Mouse (Mus musculus) E14TG2a.4 (cell line): ENCODE results near the gene Irf2.
A peak's percentile ranks its signal among the peaks of the same experiment; 100 is the strongest.

Experiments used
- H3K27me3 ChIP-seq: 2 replicates; pipeline ENCODE4 v1.6.1; 2014; ENCODE audit warnings: low read length, control low read depth; ENCODE audit not compliant: insufficient read depth
- H3K36me3 ChIP-seq: 2 replicates; pipeline ENCODE4 v1.6.1; 2014; ENCODE audit warnings: low read length, control low read depth; ENCODE audit not compliant: insufficient read depth
- H3K4me1 ChIP-seq: replicated peaks from 2 replicates; pipeline ENCODE4 v1.6.1; 2014; ENCODE audit warnings: low read depth, low read length, control low read depth
- H3K4me3 ChIP-seq: replicated peaks from 2 replicates; pipeline ENCODE4 v1.5.1; 2014; ENCODE audit warnings: mild to moderate bottlenecking, low read length
- H3K9me3 ChIP-seq: 2 replicates; pipeline ENCODE4 v1.6.1; 2014; ENCODE audit warnings: low read length, control low read depth
- CTCF ChIP-seq: conservative IDR thresholded peaks from 2 replicates; pipeline ENCODE4 v1.5.1; 2014; ENCODE audit warnings: low read length
- NANOG ChIP-seq: IDR thresholded peaks from 2 replicates; pipeline ENCODE4 v1.6.1; 2014; ENCODE audit warnings: borderline replicate concordance, low read length, mixed read lengths
- POU5F1 ChIP-seq: IDR thresholded peaks from 2 replicates; pipeline ENCODE4 v1.6.1; 2014; ENCODE audit warnings: low read length, borderline replicate concordance

Irf2 gene

DNA sequence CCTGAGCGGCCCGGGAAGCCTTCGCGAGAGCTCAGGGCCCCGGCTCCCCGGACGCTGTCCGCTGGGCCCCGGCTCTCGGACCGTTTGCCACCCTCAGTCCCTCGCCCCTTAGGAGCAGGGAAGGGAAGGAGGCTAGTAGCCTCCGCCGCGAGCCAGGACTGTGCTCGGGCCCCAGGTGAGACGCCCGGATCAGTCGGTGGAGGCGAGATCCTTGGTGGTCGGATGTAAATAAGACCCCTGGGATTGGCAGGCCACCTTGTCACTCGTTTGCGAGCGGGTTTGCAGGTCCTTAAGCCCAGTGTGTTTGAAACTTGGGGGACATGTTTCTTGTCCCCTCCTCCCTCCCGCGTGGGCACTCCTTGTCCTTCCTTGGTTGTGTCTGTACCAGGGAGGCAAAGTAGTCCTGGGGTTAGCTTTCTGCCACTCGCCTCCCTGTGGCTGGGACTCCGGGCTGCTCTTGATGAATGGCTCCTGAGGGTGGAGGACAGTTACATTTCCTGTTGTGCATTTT, 1.8 kb downstream of the Irf2 start:
- Histone ChIP-seq H3K4me3 (peak overlapping the region; percentile 80), H3K9me3 (no peaks in the 10 kb centered on the region), H3K4me1 (peaks cover 16% of the 10 kb centered on the region), H3K27me3 (peaks cover 73% of the 10 kb centered on the region), H3K36me3 (no peaks in the 10 kb centered on the region)
- TF ChIP-seq CTCF (no peak), NANOG (no peak), POU5F1 (no peak)

DNA sequence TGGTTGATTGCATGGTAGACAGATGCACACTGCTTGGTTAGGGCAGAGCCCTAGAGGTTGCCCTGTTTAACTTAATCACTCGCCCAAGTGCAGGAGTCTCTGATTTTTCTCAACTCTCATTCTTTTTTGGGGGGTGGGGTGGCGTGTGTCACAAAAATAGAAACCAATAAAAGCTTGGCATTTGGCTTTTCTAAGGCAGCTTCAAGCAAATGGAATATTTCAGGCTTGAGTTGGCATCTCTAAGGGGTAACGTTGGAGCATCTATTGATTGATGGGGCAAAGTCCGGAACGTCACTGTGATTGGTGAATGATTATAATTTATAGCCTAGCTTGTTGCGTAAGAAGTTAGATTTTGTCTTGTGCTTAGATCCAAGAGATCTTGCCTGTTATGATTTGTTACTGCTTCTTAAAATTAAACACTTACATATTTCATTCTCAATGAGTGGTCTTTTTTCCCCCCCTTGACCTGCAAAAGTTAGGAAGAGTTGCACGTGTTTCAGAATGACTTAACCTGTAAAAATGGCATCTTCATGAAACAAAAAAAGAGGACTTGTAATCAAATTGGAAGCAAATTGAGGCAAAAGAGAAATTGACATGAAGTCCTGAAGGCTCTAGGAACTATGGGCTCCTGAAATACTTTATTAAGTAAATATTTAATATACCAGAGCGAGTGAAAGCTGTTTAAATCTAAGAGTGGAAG, 2.6 kb downstream of the Irf2 start:
- peaks cover 16% of the 10 kb centered on the region for H3K4me1 ChIP-seq
- no peak overlapping the region for H3K4me3 ChIP-seq
- no peaks in the 10 kb centered on the region for H3K36me3 ChIP-seq
- H3K27me3 ChIP-seq, result peaks cover 69% of the 10 kb centered on the region
- no peak for TF ChIP-seq CTCF
- TF ChIP-seq NANOG, result no peak
- no peak for TF ChIP-seq POU5F1
- no peaks in the 10 kb centered on the region for H3K9me3 ChIP-seq

DNA sequence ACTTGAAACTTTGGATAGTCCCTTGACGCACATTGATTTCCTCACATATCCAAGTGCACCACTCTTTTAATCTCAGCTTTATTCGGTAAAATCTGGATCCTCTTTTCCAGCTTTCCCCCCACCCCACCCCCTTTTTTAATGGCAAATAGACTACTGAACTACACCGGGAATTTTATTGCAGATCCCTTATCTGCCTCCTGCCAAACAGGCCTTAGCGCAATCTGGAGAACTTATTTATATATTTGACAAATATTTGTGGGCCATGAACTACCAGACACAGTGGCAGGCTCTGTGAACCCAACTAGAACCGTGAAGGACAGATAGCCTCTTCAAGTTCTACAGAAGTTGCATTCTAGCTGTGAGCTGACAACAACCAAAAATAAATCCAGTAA, 3.2 kb downstream of the Irf2 start:
- H3K4me1 ChIP-seq, result peaks cover 16% of the 10 kb centered on the region
- H3K27me3 ChIP-seq, result peaks cover 63% of the 10 kb centered on the region
- H3K4me3 ChIP-seq, result no peak overlapping the region
- H3K9me3 ChIP-seq, result no peaks in the 10 kb centered on the region
- no peaks in the 10 kb centered on the region for H3K36me3 ChIP-seq
- TF ChIP-seq CTCF (no peak), POU5F1 (no peak), NANOG (no peak)

DNA sequence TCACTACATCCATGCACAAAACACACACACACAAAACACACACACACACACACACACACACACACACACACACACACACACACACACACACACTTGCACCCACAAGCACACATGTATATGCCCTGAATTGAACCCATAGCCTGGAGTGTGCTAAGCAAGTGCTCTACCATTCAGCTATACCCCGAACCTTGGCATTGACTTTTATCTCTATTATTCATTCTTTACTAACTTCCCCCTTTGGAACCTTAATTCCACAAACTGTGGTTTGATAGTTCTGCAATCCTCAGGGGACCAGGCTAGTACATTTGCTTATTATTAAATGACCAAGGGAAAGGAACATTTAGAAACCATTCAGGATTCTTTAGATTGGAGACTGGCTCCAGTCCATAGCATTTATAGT, 5.9 kb downstream of the Irf2 start:
- H3K36me3 ChIP-seq, result no peaks in the 10 kb centered on the region
- H3K27me3 ChIP-seq, result peaks cover 39% of the 10 kb centered on the region
- no peak overlapping the region for H3K4me3 ChIP-seq
- no peak for TF ChIP-seq NANOG
- H3K9me3 ChIP-seq, result no peaks in the 10 kb centered on the region
- peaks cover 8% of the 10 kb centered on the region for H3K4me1 ChIP-seq

DNA sequence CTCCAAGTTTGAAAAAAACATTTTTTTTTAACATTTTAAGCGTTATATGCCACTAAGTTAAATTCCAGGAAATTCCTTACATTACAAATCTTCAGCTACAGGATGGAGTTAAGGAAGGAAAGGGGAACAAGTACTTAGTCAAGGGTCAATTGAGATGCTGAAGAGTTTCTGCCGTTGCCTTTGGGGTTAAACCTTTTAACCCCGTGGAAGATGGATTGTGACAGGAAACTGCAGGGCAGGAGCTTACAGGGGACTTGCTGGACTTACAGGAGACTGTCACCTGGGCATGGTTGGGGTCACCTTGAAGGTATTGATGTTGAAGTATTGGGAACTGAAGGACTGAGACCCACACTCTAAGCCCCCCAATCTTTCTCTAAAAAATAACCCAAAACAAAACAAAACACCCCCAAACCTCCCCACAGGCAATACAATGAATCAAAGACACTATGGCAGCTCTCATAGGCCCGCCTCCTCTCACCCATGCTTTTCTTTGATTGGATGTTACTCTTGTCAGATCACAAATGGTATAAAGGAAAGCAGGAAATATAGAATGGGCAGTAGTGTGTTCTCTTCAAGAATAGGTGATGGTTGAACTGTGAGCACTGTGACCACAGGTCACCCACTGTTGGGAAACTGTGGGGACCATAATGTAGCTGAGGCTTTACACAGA, 7.9 kb downstream of the Irf2 start:
- Histone ChIP-seq H3K27me3 (peaks cover 19% of the 10 kb centered on the region), H3K36me3 (no peaks in the 10 kb centered on the region), H3K4me3 (no peak overlapping the region), H3K4me1 (no peaks in the 10 kb centered on the region), H3K9me3 (no peaks in the 10 kb centered on the region)
- TF ChIP-seq NANOG (no peak), POU5F1 (no peak), CTCF (no peak)

DNA sequence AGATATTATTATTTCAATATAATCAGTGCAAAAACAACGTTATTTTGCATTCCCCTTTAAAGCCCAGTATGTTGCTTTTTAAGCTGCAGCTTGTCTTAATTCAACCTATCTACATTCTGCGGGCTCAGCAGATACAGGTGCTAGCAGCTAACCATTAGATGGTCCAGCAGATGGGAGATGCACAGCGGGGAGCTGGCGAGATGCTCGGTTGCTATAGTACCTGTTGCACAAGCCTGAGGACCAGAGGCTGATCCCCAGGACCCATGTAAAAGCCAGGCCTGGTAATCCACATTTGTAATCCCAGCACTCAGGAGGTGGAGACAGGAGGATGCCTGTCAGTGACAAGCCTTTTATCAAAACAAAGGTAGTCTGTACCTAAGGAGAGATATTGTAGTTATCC, 10.5 kb downstream of the Irf2 start:
- no peaks in the 10 kb centered on the region for H3K9me3 ChIP-seq
- no peak for TF ChIP-seq POU5F1
- TF ChIP-seq NANOG, result no peak
- TF ChIP-seq CTCF, result no peak
- H3K4me3 ChIP-seq, result no peak overlapping the region
- H3K27me3 ChIP-seq, result peaks cover 6% of the 10 kb centered on the region
- no peaks in the 10 kb centered on the region for H3K4me1 ChIP-seq
- H3K36me3 ChIP-seq, result no peaks in the 10 kb centered on the region

DNA sequence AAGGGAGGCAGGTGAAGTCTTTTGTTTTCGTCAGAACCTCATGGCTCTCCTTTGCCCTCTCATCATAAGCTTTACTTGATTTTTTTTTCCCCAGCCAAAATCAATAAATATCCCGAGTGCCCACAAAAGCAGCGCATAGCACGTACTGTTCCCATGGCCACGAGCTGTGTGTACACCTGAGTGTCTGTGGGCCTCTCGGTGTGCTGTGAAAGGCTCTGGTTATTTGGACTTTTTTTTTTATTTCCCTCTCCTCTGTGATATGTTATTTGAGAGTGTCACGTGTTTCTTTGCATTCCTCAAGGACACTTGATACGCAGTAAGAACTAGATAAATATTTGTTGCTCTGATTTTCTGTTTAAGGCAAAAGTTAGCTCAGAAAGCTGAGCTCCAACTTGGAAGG, 11.0 kb downstream of the Irf2 start:
- no peak for TF ChIP-seq CTCF
- TF ChIP-seq POU5F1, result no peak
- H3K4me3 ChIP-seq, result no peak overlapping the region
- H3K27me3 ChIP-seq, result peaks cover 6% of the 10 kb centered on the region
- no peaks in the 10 kb centered on the region for H3K36me3 ChIP-seq
- no peaks in the 10 kb centered on the region for H3K9me3 ChIP-seq
- H3K4me1 ChIP-seq, result no peaks in the 10 kb centered on the region

DNA sequence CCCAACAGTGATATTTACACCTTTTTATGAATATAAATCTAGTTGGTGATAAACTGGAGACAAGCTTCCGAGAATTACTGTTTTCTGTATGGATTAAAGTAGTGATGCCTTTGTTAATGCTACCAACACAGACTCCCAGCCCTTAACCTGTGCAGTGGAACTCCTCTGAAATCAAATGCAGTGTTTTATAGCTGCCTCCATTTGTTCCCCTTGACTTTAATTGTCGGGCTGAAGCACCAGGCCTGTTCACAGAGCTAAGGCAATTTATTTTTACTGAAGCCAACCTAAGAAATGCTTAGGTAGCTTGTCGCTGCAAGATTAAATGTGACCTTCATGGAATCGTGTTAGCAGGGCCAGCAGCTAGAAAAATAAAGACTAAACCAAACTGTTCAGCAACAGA, 11.6 kb downstream of the Irf2 start:
- Histone ChIP-seq H3K36me3 (no peaks in the 10 kb centered on the region), H3K4me1 (no peaks in the 10 kb centered on the region), H3K4me3 (no peak overlapping the region), H3K9me3 (no peaks in the 10 kb centered on the region), H3K27me3 (peaks cover 6% of the 10 kb centered on the region)
- TF ChIP-seq NANOG (no peak), POU5F1 (no peak), CTCF (no peak)
